Mouse (Mus musculus): ENCODE measurements around the gene Ctnna3.

Gene Ctnna3

DNA sequence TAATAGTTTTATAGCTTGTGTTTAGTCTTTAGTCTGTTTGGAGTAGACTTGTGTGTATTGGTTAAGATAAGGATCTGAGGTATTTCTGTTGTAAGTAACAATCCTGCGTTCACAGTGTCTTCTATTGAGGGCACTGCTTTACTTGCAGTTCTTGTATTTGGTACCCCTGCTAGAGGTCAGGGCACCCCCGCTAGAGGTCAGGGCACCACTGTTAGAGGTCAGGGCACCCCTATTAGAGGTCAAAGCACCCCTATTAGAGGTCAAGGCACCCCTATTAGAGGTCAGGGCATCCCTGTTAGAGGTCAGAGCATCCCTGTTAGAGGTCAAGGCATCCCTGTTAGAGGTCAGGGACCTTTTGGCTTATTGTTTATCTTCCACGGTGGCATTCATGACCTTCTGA lies 259.3 kb downstream of the Ctnna3 start:
- DNase-seq (ENCODE audit: low read depth, low spot score): no peak

DNA sequence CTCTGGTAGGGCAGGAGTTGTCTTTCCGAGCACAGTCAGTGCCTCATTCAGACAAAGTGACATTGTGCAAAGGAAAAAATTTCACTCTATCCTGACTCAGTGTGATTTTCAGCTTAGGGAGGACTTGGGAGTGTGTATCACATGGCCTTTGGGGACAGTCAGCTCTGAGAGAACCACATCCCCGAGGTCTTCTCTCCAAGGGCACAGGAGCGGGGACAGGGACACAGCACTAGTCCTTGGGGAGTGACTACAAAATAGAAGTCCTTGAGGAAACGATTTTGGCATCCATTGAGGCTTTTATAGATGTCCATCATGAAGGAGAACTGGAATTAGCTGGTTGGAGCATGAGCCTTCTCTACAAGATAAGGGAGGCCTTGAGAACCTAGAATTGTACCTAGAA lies 259.8 kb downstream of the Ctnna3 start:
- no peak for DNase-seq (ENCODE audit: low read depth, low spot score)

DNA sequence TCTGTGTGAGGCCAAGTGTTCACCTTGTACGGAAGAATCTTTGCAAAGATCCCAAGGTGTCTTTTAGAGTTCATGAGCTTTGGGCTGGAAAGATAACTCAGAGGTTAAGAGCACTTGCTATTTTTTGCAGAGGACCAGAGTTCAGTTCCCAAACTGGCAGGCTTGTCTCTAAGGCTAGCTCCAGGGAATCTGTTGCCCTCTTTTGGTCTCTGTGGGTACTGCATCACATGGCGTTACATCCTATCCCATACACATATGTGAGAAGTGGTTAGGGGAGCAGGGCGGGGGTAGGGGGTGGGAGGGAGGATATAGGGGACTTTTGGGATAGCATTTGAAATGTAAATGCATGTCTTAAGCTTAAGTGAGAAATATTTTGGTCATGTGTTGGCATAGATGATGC lies 262.1 kb downstream of the Ctnna3 start:
- no peak for DNase-seq (ENCODE audit: low read depth, low spot score)

DNA sequence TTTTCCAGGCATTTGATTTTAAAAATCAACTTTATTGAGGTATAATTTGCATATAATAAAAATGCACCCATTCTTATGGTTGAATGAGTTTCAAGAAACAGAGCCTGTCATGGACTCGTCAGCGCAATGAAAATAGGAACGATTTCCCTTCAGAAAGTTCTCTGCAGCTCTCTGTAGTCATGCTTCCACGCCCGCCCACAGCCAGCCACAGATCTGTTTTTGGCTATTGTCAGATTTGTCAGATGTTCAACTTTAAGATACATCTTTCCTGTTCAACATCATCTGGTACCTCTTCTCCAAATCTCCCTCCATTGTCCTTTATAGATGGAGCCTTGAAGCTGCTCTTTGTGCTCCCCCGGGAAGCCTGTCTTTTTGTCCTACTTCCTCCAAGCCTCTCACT lies 280.3 kb downstream of the Ctnna3 start:
- no peak for DNase-seq (ENCODE audit: low read depth, low spot score)

DNA sequence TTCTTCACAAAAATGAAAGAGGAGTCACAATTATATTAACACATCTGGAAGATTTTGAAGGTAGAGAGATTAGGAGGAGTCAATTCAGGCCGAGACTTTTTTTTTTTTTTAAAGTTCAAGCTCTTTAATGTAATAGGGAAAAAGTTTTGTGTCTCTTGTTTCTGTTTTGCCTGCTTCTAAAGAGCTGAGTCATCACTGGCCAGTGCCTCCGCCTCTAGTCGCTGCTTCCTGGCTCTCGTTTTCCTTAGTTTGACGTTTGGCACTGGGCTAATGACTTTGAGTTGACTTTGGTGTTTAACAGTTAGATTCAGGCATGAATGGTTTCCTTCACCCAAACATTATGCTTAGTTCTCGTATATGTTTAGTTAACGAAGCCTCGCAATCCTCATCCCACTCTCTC lies 282.6 kb downstream of the Ctnna3 start:
- no peak for DNase-seq (ENCODE audit: low read depth, low spot score)

DNA sequence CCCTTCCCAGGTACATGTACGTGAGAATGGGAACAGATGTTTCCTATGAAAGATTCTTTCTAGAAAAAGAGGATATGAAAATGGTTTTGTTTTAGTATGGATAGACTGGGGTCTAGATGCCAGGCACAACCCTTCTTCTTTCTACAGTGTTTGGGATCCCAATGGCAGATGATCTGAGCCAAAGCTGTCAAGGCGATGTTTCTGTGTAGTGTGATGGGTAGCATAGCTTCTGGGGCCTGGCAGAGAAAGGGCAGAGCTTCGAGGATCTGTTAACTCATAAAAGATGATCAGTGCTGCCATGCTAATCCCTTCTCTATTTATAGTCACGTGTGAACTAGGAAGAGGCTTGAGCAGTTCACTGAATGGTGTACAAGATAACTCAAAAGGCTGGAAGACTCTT lies 284.3 kb downstream of the Ctnna3 start:
- no peak for DNase-seq (ENCODE audit: low read depth, low spot score)

DNA sequence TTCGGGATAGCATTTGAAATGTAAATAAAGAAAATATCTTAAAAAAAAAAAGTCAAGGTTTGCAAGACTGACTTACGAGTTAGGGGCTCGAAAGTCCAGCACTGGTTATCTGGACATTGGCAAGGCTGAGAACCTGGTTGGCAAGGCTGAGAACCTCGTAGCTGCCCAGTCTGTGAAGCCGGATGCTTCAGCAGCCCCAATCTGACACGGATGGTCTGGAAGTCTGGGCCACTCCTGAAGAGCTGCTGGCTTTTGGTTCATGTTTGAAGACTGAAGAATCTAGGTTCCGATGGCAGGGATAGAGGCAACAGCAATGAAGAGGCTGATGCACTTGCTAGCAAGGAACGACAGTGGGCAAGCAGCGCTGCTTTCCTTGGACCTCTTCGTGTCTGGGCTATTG lies 339.0 kb downstream of the Ctnna3 start:
- no peak for DNase-seq (ENCODE audit: low read depth, low spot score)

DNA sequence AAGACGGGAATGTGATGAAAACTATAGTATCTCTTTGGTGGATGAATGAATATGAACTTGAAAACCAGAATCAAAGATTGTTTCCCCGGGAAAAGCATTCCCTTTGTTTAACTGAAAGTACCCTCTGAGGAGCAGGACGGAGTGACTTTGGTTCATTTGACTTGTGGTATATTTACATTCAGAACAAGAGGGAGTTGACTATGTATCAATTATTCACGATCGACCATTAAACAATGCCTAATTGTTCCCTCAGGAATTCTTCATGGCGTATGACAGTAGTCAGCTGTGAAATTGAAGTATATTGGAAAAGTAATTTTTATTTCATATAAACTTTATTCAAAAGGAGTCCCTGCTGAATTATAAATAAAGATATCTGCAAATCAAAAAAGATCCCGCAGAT lies 341.8 kb downstream of the Ctnna3 start:
- DNase-seq (ENCODE audit: low read depth, low spot score): no peak

DNA sequence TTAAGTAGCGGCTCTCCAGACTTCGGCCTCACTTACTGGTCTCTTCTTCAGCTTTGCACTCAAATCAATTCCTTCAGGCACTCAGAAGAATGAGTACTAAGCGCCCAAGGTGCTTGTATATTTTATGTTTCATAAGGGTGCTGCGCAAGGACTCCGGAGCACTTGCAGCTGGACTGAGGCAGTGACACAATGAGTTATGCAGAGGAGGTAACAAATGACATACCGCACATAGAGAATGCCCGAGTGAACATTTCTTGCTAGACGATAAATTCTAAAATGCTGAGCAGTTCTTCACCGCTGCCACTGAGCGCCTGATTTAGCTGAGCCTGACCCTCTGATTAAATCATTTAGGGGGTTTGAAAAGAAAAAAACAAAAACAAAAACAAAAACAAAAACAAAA lies 342.2 kb downstream of the Ctnna3 start:
- no peak for DNase-seq (ENCODE audit: low read depth, low spot score)

DNA sequence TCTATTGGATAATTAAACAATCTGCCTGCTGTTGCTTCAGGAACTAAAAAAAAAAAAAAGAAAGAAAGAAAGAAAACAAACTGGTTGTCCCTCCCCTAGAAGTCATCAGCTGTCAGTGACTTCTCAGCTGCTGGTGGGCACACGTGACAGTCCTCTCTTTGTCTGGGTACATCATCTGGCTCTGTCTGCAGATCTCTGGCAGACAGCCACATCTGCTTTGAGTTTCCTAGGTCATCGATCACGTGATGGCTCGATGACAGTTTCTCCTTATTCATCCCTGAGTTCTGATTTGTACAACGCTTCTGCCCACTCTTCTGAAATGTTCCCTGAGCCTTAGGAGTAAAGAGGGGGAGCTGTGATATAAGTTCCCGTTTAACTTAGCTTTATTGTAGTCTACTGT lies 352.1 kb downstream of the Ctnna3 start:
- DNase-seq (ENCODE audit: low read depth, low spot score): no peak

DNA sequence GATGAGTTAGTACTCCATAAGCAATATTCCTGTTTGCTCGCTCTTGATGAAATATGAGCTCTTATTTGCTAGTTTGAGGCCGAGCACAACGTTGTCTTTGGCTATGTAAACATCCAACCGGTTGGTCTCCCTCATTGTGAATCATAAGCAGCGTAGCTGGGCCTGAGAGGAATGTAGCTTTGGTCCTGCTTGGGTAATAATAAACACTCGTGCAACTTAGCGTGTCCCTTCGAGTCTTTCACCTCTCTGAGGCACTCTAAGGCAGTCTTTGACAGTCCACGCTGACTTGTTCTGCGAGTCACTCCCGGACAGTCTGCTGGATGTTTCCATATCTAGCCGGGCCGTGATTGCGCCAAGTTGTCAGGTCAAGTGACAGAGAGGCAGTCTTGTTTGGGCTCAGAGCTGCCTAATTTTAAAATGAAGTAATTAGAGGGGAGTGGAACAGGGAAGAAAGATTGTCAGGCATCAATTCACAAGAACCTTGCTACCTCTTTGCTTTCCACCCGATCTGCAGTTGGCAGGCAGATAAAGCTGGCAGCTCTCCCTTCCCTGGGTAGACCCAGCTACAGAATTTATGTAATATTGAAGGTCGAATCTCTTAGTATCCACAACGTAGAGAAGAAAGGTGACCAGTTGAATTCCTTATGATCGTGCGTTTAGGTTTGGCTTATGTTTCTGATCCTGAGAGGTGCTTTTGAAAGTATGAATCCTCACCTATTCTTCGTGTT lies 355.1 kb downstream of the Ctnna3 start:
- no peak for DNase-seq (ENCODE audit: low read depth, low spot score)

DNA sequence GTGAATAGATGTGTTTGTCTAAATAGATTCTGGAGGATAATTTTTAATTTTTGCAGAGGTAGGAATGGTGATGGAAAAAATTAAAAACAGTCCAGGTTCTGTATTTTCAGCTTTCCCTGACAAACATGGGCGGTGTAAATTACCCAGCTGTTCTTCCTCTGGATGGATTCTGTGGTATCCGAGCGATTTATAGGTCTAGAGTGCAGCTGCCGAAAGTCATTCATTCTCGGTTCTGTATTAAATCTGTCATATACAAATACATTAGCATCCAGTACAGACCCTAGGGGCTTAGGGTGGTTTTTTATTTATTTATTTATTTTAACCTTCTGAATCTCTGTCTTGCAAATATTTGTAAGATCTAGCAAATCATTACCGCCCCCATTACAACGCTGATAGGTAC lies 356.5 kb downstream of the Ctnna3 start:
- DNase-seq (ENCODE audit: low read depth, low spot score): no peak

DNA sequence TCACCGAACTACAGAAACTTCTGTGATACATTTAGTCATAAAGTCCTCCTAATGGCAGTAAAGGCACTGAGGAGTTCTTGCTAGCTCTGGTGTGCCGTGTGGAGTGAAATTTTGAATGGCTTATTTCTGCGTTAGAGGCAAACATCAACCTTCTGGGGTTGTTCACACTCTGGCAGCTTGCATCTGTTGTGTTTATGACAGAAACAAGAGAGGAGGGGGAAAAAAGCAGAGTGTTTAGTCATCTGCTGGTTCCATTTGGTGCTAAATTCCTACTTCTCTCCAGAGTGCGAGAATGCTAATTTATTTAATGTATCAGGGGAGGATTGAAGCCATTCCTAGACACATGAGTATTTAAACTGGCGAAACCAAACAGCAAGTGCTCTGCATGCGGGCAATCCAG lies 374.0 kb downstream of the Ctnna3 start:
- DNase-seq (ENCODE audit: low read depth, low spot score): no peak

DNA sequence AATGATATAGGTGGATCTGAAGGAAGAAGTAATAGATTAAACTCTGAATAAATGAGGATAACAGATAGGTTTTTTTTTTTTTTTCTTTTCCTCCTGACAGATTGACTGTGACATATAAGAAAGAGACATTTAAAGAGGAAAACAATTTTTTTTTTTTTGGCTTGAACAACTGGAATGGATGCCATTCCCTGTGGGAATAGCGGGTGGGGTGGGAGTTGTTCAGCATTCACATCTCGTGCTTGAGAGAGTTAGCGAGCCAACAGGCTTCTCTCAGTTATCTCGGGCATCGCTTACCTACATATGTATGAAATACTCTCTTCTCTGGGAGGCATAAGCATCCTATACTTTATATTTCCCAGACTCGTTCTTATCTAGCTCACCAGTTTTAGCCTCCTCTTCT lies 375.7 kb downstream of the Ctnna3 start:
- DNase-seq (ENCODE audit: low read depth, low spot score): no peak

DNA sequence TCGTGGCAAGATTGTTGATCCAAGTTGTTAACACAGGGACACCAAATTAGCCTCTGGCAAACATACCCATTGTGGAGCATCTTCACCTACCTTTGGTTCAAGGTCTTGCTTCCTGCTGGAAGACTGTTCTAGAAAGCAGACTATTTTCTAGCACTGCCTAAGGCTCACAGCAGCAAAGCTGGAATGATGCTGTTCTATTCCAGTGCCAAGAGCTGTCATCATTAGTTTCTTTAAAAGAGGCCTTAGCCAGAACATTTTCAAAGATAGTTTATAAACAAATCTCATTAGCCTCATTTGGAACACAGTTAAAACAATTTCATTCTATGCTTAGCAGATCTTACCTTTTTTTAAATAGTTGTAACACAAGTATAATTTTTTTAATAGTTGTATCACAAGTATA lies 376.4 kb downstream of the Ctnna3 start:
- DNase-seq (ENCODE audit: low read depth, low spot score): no peak

DNA sequence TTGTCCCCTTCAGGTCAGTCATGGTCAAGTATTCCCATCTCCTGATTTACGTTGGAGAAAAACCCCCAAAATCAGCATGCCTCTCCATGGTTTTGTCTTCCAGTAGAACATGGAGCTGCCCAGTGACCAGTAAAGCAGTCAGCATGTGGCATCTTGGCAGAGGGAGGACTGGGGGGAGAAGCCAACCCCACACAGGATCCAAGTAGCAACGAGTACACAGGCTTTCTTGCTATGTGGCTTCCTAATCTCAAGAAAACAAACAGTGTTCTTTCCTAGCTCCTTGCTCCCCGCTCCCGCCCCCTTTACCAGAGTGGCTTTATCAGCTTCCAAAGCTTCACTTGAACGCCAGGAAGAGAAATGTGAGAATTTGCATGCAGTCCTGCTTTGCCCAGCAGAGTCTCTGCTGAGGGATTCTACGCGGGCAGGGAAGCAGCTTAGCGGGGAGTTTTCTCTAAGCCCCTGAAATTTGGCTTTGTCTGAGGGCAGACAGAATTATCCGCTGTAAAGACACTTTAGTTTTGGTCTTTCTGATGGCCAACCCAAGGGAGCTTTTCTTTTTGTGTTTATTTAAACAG lies 380.2 kb downstream of the Ctnna3 start:
- DNase-seq (ENCODE audit: low read depth, low spot score): no peak

DNA sequence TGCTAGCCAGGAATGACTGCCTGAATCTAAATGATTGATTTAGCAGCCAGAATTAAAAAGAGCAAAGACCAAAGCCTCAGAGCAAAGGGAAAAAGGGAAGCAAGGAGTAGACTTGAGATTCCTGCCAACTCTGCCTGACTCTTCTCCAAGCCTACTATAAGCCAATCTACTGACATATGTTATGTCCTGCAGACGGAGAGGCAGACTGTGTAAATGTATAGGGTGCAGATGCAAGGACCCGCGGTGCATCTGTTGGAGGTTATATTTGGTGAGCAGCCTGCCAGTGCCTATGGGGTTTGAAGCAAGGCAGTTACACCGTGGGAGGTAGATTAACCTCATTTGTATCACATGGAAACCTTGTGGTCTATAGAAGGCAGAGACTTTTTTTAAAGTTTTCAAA lies 409.1 kb downstream of the Ctnna3 start:
- DNase-seq (ENCODE audit: low read depth, low spot score): no peak

DNA sequence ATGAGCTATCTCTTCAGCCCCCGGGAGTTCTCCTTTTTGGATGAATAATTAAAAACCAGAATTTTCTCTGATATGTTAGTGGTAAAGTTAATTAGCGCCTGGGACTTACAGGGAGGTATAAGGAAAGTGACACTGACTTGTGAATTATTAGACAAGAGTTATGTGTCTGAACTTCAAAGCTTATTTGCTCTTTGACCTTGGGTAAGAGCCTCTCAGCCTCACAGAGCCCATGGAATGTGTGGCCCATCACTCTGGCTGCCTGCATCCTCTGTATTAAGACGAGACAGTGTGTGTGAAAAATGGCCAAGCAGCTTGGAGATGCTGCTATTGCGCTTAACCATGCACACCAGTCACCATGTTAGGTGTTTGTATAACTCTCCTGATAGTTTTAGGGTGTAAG lies 422.0 kb downstream of the Ctnna3 start:
- DNase-seq (ENCODE audit: low read depth, low spot score): no peak

DNA sequence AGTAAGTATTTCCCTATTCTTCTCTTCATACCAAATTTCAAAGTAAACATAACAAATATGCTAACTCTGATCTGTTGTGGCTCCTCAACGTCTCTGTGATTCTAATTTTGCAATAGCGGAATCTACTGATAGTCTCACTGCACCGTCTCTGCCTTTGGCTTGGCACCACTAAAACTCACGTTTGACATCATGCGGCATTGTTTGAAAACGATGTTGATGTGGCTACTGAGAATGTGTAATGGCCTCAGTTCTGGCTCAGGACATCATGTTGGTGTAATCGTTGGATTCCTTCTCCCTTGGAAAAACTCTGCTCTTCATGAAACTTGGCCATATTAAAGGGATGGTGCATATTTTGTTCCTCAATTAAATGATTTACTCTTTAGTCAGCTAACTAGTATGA lies 439.2 kb downstream of the Ctnna3 start:
- no peak for DNase-seq (ENCODE audit: low read depth, low spot score)

DNA sequence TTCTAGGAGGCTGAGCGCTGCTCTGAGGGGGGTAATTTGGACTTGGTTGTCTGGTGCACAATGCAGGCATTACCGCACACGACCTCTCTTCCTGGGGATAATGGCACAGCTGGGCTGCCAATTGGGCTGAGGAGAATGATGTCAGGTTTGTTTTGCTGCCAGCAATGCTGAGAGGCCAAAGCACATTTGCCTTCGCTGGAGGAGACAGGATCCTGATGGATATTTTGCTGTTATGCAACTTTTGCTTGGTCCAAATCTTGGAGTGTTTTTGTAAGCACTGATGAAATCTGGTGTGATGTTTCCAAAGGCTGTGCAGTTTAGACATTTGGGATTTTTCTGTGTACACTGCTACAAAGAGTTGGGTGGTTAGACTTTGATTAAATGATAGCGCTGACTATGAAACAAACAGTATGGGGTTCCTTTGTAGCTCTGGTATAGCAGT lies 450.6 kb downstream of the Ctnna3 start:
- no peak for DNase-seq (ENCODE audit: low read depth, low spot score)

DNA sequence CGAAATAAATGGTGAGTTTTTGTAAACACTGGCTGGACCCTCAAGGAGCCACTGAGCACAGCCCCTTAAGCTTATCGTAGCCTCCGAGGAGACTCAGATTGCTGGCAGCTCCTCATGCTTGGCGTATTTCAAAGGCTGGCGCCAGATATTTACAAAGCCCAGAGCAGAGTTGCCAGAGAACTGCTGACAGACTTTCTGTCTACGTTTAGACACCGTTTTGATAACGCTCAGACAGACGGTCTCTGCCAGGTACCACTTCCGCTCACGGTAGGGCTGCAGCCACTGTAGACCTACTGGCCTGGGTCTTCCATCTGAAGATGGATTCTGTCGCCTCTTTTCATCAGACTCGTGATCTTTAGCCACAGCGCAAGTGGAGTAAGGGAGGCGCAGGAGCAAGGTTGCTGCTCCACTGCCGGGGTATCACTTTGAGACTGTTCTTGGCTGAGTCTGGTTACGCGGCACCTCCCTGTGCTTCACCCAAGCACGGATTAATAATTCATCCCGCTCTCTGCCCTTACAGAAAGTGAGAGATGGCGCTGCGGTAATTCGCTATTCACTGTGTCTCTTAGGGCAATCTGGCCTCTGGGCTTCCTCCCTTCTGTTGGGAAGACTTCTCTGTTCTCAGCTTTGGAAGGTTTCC lies 456.7 kb downstream of the Ctnna3 start:
- no peak for DNase-seq (ENCODE audit: low read depth, low spot score)

DNA sequence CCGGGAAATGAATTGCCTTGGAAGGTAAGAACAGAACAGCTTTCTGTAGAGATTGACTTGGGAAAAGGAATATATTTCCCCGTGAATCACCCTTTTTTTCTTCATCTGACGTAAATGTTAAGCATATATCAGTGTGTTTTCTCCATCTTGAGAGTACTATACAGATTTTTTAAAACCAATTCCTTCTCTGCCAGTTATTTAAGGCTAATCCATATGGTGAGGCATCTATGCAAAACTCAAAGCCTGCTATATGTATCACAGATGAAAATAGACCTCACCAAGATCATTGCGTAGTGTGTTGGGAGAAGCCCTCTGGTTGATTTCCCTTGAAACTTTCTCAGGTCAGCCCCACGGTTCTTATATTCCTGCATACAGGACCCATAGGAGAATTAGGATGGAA lies 464.7 kb downstream of the Ctnna3 start:
- DNase-seq (ENCODE audit: low read depth, low spot score): no peak

DNA sequence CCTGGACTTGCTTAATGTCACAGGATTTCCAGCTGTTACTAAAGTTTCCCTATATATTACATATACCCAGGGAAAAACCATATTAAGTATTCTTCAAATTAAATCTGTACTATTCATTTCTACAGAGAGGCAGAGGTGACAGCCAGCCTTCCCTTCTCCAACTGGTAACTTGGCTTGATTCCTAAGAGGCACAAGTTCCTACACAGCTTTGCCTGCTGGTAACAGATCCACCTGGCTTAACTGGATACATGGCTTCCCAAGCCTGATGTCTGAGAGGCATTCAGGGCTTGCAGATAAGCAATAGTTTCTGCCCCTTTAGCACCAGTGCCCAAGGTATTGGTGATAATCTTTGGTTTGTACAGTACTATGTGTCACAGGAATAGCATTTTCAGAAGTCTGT lies 470.0 kb downstream of the Ctnna3 start:
- no peak for DNase-seq (ENCODE audit: low read depth, low spot score)

Measured in c-Kit-negative CD71-positive TER-119-positive erythroid progenitor cells, embryonic 14.5 days (primary cell).